Mouse (Mus musculus) common myeloid progenitor, adult 5-6 weeks (primary cell): ENCODE measurements around the gene Rap1gds1. TPM values are rescaled to one million over a fixed set of nuclear protein-coding genes. Genes with fewer than 3 reads are reported as not detected.

Experiments
- ATAC-seq: replicated peaks from 2 replicates; pipeline ENCODE4 v1.8.0; 2016; ENCODE audit warnings: low read depth, mild to moderate bottlenecking, moderate TSS enrichment, inconsistent platforms; ENCODE audit not compliant: poor library complexity, severe bottlenecking
- total RNA-seq: library from RNA; stranded (forward); fragments of 200-1000, 187-1606 nt; gene quantifications from 2 replicates; pipeline ENCODE4 v1.2.3, GENCODE M21; 2017

Rap1gds1 gene
- total RNA-seq, 1 experiment from 2014 or later = 32.2 TPM

GRCm38 (mm10) chr3:138889214-138889613 lies 185.8 kb downstream of the Rap1gds1 start:
- ATAC-seq = peak; percentile 54

GRCm38 (mm10) chr3:138886121-138886520 lies 188.9 kb downstream of the Rap1gds1 start:
- ATAC-seq = no peak

GRCm38 (mm10) chr3:138881725-138882347 lies 193.2 kb downstream of the Rap1gds1 start:
- ATAC-seq = no peak

GRCm38 (mm10) chr3:138880999-138881724 lies 193.8 kb downstream of the Rap1gds1 start:
- ATAC-seq = no peak

DNA sequence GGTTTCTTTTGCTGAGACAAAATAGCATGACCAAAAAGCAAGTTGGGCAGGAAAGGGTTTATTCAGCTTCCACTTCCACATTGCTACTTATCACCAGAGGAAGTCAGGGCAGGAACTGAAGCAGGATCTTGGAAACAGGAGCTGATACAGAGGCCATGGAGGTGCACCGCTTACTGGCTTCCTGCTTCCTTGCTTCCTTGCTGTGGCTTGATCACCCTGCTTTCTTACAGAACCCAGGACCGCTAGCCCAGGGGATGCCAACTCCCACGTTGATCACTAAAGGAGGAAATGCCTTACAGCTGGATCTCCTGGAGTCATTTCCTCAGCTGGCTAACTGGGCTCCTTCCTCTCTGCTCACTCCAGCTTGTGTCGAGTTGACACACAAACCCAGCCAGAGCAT lies 197.3 kb downstream of the Rap1gds1 start:
- no peak for ATAC-seq

DNA sequence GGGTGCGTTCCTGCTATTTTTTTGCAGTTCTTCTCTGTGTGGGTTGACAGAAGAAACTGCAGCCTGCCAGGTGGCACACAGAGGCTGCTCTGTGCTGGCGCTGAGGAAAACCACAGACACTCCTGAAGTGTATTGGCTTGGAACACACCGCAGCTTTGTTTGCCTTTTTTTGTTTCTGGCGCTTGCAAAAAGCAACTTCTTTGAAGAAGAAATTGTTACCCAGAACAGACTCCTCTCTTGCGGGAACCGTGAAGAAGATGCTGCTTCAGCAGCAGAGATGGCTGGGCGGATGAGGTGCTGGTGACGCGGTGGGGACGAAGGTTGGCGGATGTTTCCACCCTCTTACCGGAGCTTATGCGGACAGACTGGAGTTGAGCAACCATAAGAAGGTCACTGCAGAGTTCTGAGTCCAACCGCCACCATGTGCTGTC lies 198.1 kb downstream of the Rap1gds1 start:
- no peak for ATAC-seq

DNA sequence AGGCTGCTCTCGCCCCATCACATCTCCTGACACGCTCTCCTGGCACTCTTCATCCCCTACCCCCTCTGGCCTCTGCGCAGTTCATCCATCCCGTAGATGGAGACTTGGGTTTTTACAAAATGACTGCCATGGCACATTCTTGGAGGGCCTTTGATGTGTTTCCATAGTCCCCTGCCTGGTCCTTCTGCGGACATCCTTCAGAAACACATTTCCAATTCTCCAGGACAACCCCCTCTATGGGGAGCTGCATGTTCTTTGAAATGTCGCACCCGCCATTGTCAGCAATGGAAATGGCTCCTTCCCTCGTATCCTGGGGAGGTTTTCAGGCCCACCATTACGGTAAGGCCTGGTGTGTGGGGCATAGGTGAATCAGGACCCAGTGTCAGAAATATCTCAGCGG lies 198.6 kb downstream of the Rap1gds1 start:
- ATAC-seq = no peak

DNA sequence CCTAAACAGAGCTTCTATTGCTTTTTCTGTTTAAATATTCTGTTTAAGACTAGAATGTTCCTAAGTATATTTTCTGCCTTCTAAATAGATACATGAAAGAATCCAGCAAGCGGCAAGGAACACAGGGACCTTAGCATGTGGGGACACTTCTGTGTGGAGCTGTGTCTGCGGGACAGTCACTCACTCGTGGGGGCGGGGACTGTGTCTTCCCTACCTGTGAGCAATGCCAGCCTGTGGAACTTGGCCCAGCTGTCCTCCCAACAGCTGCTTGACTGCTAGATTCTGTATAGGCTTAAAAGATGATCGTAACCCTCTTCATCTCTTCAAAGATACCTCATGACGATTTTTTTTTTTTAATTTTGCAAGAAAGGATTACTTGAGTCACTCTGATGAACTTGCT lies 199.1 kb downstream of the Rap1gds1 start:
- no peak for ATAC-seq

Other genes with a start within 250 kb of the Rap1gds1 start
- gene Stpg2, start 130.5 kb upstream of the Rap1gds1 start, total RNA-seq = not detected in 2 replicates